Mouse (Mus musculus) adrenal gland, postnatal 36 days (tissue): Measurements from ENCODE around the gene Ccdc85c. TPM values are rescaled to one million over a fixed set of nuclear protein-coding genes. Genes with fewer than 3 reads are reported as not detected.

Source experiments
- DNase-seq, 2 experiments: peaks; one replicate each; pipeline ENCODE4 v3.0.0; 2021; ENCODE audit warnings: mixed read lengths in 1 of 2
- total RNA-seq, 2 experiments: library from RNA; stranded (reverse); gene quantifications; 2 replicates each; pipeline ENCODE4 v1.2.3; 2021

Ccdc85c gene
- total RNA-seq, 2 experiments from 2014 or later, result 21.6 to 28.8 TPM

- no peak for DNase-seq
Observed at GRCm38 (mm10) chr12:108240401-108240890, 34.8 kb downstream of the Ccdc85c start.

GRCm38 (mm10) chr12:108239441-108239840 lies 35.8 kb downstream of the Ccdc85c start:
- DNase-seq, result peak; percentile 68 to 72

- no peak for DNase-seq
Observed at GRCm38 (mm10) chr12:108238395-108239035, 36.7 kb downstream of the Ccdc85c start.

GRCm38 (mm10) chr12:108237300-108238006 lies 37.8 kb downstream of the Ccdc85c start:
- peak in 1 of 2 experiments; percentile 59 for DNase-seq

- no peak for DNase-seq
Observed at GRCm38 (mm10) chr12:108235976-108236555, 39.2 kb downstream of the Ccdc85c start.

GRCm38 (mm10) chr12:108234832-108235602 lies 40.2 kb downstream of the Ccdc85c start:
- no peak for DNase-seq

- DNase-seq, result no peak
Observed at GRCm38 (mm10) chr12:108233736-108234135, 41.5 kb downstream of the Ccdc85c start.

GRCm38 (mm10) chr12:108231901-108232300 lies 43.3 kb downstream of the Ccdc85c start:
- DNase-seq, result no peak

- peak; percentile 56 to 81 for DNase-seq
Observed at GRCm38 (mm10) chr12:108230821-108231794, 44.1 kb downstream of the Ccdc85c start.

- no peak for DNase-seq
Observed at GRCm38 (mm10) chr12:108230077-108230476, 45.1 kb downstream of the Ccdc85c start.

GRCm38 (mm10) chr12:108227527-108227926 lies 47.7 kb downstream of the Ccdc85c start:
- no peak for DNase-seq

- DNase-seq, result no peak
Observed at GRCm38 (mm10) chr12:108226941-108227340, 48.3 kb downstream of the Ccdc85c start.

- no peak for DNase-seq
Observed at GRCm38 (mm10) chr12:108226216-108226615, 49.0 kb downstream of the Ccdc85c start.

- no peak for DNase-seq
Observed at GRCm38 (mm10) chr12:108225781-108226180, 49.4 kb downstream of the Ccdc85c start.

- DNase-seq, result no peak
Observed at GRCm38 (mm10) chr12:108223357-108223756, 51.9 kb downstream of the Ccdc85c start.

GRCm38 (mm10) chr12:108221712-108222111 lies 53.5 kb downstream of the Ccdc85c start:
- no peak for DNase-seq

GRCm38 (mm10) chr12:108221206-108221605 lies 54.0 kb downstream of the Ccdc85c start:
- no peak for DNase-seq

- no peak for DNase-seq
Observed at GRCm38 (mm10) chr12:108220621-108221020, 54.6 kb downstream of the Ccdc85c start.

GRCm38 (mm10) chr12:108219825-108220616 lies 55.2 kb downstream of the Ccdc85c start:
- no peak for DNase-seq

- DNase-seq, result no peak
Observed at GRCm38 (mm10) chr12:108219163-108219562, 56.1 kb downstream of the Ccdc85c start.
